Mouse (Mus musculus) heart, postnatal 14 days (tissue): ENCODE data around the gene Vpreb2. TPM values are rescaled to one million over a fixed set of nuclear protein-coding genes. Genes with fewer than 3 reads are reported as not detected.
"Not testable (repeated sequence)": the region's sequence is repeated elsewhere in the genome, so short reads cannot be mapped to it uniquely, and the experiment has no call there.

Experiments
- DNase-seq, 2 experiments: peaks; one replicate each; pipeline ENCODE4 v3.0.0; 2021 to 2022
- intact Hi-C: fragments of 180-260 bp; cut with DNase I; formaldehyde crosslinking; loops from one replicate; pipeline ENCODE4 v1.15.1; 2025
- long read RNA-seq, 2 experiments: library from polyadenylated mRNA; stranded (forward); transcript quantifications; one replicate each; pipeline ENCODE4 v2.0.0; 2021
- total RNA-seq, 2 experiments: library from RNA; stranded (reverse); gene quantifications; 2 replicates each; pipeline ENCODE4 v1.2.3; 2021

Vpreb2 gene
- total RNA-seq, result not detected
- long read RNA-seq, experiment 1, result 0 reads
- long read RNA-seq, experiment 2, result 0 reads

DNA sequence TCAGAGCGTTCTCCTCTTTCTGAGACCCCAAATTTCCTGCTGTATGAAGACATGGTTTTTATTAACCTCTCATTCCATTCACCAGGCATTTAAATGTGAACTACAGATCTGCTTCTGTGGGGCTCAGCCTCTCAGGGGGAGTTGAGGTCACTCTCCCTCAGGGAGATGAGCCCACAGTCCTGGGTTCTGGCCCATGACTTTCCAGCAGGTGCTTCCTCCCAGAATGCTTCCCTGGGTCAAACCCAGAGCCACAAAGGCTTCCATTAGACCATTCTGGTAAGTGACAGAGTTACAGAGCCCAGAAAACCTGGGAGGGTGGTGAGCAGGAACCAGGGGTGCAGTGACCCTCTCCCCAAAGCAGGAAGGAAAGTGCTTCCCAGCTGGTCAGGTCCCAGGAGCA is at the start of gene Vpreb2:
TSS of gene Vpreb2 (plus strand) at position 301 of the 400 bp plus-strand sequence.
- no peak for DNase-seq
- intact Hi-C loops, result no loop called here

- intact Hi-C loops, result no loop called here
- no peak for DNase-seq
These were observed 48.2 kb upstream of the Vpreb2 start for GRCm38 (mm10) chr16:17931906-17932460.

- DNase-seq, result no peak
These were observed 46.4 kb upstream of the Vpreb2 start for GRCm38 (mm10) chr16:17933594-17934444.

GRCm38 (mm10) chr16:17934445-17934910 is 45.8 kb upstream of the Vpreb2 start:
- intact Hi-C loops, result no loop called here
- no peak for DNase-seq

More at GRCm38 (mm10) chr16:17933594-17934444, 46.4 kb upstream of the Vpreb2 start:
- intact Hi-C loops, result no loop called here

GRCm38 (mm10) chr16:17936776-17937175 is 43.5 kb upstream of the Vpreb2 start:
- DNase-seq, result no peak
- intact Hi-C loops, result no loop called here

DNA sequence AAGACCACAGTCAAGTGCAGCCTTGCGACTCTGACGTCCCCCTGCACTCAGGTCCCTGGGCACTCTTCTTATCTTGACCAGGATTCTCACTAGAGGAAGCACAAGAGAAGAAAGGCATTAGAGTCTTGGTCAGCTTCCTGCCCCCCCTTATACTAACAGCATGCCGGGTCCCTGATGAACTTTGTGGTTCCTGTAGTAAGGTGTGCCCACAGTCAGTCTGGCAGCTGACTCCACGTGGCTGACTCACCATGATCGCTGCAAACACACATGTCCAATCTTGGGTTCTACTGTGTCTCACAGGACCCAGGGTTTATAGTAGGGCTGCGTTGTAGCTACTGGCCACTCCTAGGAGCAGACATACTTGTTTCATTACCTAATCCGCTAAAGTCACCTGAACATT is 42.0 kb upstream of the Vpreb2 start:
- DNase-seq, result no peak
- intact Hi-C loops, result loop anchor here (1.0 to 2.0 kb wide), 2 partner anchors 25 to 80 kb away; no protein-coding TSS in a partner anchor

- peak; percentile 58 to 71 for DNase-seq
These were observed 41.4 kb upstream of the Vpreb2 start for GRCm38 (mm10) chr16:17938821-17939220.

DNA sequence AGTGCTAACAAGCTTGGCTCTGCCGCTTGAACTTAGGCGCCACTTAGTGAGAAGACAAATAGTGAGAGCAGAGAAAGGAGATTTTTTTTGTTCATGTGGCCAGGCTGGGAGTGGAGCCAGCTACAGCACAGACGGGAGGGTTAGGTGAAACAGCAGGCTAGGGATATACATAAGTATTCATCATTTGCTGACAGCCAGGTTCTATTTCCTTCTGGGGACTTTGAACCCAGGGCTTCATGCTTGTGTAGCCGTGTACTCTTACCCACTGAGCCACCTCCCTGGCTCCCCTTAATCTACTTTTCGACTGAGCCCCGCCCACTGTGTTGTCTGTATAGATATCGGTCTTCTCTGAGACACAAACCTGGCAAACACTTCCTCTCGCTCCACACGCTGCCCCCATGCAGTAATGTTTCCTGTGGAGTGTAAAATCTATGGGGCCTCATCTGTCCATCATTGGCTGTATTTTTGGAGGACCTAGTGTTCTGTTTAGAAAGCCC is 40.9 kb upstream of the Vpreb2 start:
- intact Hi-C loops, result loop anchor here (2.0 kb wide), 1 partner anchor 27 kb away; no protein-coding TSS in a partner anchor

More at GRCm38 (mm10) chr16:17938821-17939220, 41.4 kb upstream of the Vpreb2 start:
- intact Hi-C loops, result loop anchor here (1.0 to 2.0 kb wide), 2 partner anchors 26 to 81 kb away; no protein-coding TSS in a partner anchor

GRCm38 (mm10) chr16:17943466-17943865 is 36.8 kb upstream of the Vpreb2 start:
- intact Hi-C loops, result no loop called here

More for the DNA sequence above, 40.9 kb upstream of the Vpreb2 start:
- no peak for DNase-seq

DNA sequence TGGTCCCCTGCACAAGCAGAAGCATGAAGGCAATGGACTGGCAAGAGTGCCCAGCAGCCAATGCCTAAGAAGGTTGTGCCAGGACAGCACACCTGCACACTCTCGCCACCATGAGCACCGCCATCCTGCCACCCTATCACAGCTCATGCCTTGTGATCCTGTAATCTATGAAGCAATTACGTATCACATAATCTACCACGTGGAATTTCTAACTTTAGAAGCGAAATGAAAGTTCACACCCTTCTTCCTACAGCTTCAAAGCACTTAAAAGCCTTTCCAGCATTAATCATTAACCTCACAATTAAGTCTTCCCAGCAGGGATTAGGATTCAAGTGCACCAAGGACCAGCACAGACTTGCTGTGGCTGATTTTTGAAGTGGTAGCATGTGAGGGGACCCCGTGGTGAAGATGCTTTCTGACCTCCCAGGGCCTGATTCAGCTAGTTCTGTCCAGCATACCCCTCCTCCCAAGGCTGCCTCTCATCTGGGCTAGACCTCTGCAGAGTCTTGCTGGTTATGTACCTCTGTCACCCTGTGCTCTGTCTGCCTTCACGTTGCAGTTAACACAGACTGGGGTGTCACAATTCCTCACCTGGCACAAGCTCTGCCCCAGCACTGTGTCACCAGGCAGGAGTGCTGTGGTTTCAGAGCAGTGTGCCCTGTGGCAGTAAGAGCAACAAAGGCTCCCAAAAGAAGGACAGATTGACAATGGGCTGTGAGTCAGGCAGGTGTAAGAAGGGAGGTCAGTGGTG is 35.0 kb upstream of the Vpreb2 start:
- intact Hi-C loops, result no loop called here

More at GRCm38 (mm10) chr16:17943466-17943865, 36.8 kb upstream of the Vpreb2 start:
- no peak for DNase-seq

GRCm38 (mm10) chr16:17949421-17949877 is 30.8 kb upstream of the Vpreb2 start:
- intact Hi-C loops, result no loop called here
- DNase-seq, result no peak

More for the DNA sequence above, 35.0 kb upstream of the Vpreb2 start:
- DNase-seq, result no peak

DNA sequence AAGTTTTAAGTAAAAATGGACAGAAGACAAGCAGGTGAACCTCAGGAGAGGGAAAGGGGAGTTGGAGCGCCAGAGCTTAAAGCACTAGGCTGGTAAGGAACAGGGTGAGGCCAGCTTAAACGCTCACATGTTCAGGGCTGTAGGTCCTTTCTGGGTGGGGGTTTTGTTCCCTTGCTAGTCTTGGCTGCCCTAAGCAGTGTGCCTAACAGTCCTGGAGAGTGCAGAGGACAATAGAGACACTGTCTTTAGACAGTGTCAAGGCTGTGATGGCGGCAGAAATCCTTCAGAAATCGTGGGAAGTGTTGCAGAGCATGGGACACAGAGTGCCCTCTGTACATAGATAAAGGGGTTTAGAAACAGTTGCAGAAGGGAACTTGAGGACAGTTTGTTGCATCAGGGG is 30.2 kb upstream of the Vpreb2 start:
- no peak for DNase-seq
- intact Hi-C loops, result no loop called here

DNA sequence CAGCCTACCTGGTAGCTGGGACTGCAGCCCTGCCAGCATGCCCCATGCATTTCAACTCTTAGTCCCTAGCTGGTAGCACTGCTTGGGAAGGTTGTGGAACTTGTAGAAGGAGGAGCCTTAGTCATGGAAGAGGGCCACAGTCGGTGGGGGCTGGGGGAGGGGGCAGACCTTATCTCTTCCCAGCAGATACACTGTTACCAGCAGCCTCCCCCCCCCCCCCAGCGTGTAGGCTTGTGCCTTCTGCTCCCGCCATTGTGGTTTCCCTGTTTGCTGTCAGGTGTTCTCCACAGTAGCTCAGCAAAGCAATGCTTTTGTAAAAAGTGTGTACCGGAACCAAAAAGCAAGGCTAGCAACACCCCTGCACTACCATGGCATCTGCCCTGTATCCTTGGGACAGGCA is 28.6 kb upstream of the Vpreb2 start:
- no peak for DNase-seq
- intact Hi-C loops, result no loop called here

- intact Hi-C loops, DNase-seq: not testable (repeated sequence)
These were observed 24.1 kb upstream of the Vpreb2 start for GRCm38 (mm10) chr16:17956052-17956638.

DNA sequence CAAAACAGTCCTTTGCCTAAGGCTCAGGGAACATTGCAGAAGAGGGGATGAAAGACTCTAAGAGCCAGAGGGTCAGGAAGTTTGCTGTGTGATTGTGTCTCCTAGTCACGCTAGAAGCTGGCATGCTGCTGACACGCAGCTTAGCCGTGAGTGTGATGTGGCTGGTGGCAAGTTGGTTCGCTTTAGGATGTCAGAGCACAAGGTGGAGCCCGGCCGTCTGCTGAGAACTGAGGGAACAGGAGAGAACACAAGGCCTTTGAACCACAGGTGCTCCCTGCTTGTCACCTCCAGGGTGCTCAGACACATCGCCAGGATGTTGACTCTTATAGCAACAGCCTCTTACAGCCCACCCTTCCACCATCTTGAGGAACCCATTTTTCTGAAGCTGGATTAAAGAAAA is 18.1 kb upstream of the Vpreb2 start:
- DNase-seq, result no peak
- intact Hi-C loops, result no loop called here

DNA sequence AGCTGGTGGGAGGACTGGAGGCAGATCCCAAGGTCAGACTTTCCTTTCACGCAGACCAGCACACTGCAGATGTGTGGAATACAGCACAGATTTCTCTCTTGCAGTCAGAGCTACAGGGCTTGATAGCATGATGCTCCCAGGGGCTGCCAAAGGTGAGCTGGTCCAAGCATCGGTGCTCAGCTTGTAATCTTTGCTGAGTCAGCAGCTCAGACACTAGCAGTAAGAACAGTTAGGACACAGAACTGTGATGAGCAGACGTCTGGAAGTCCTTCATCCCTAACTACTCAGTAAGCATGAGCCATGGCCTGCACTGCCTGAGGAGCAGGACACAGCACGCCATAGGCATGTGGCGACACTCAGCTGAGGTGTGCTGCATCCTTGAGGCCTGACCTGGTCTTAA is 8.4 kb upstream of the Vpreb2 start:
- intact Hi-C loops, result no loop called here
- no peak for DNase-seq

DNA sequence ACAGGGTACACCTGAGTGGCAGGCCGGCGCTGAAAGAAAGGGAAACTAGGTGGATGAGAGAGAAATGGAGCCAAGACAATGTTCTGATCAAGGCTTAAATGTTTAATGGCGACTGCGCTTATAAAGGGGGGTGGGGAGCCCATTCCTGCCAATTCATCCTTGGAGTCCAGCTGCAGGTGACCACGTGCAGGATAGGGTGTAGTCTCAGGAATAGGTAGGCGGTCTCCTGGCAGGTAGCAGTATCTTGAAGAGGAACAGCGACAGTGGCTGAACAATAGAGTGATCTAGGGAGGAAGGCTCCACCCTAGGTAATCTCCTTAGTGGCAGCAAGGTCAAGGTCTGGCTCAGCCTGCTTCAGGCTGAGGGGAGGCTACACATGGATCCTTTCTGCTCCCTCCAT is 2.4 kb upstream of the Vpreb2 start:
- DNase-seq, intact Hi-C loops: not testable (repeated sequence)

DNA sequence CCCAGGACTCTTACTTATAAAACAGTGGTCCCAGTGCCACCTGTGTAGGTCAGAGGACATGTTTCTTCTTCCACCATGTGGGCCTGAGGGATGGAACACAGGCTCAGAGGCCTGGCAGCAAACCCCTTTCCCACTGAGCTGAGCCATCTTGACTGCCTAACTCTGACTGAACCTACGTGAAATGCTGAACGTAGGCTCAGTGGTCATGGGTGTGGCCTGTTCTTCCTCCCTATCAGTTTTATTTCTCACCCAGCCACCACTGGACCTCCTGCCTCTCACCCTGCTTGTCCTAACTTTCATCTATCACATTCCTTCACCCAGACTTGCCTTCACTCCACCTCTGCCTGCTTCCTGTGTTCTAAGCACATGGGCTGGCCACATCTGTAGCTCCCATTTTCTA is 3.0 kb downstream of the Vpreb2 start:
- DNase-seq, result no peak
- intact Hi-C loops, result no loop called here

DNA sequence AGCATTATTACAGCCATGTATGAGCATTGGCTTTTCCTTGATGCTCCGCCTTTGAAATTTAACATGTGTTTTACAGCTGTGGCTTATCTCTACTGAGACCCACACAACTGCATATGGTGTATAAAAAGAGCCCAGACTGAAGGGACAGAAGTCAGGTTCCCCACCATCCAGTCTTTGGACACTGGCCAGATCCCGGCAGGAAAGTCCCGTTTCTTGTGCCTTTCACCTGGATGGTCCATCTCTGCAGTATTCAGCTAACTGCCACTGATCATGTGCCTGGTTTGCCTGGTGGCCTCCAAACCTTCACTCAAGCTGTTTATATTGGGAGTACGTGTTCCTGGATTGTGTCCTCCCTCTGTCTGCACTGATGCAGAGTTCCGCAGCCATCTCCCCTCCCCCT is 4.0 kb downstream of the Vpreb2 start:
- intact Hi-C loops, result no loop called here
- DNase-seq, result no peak

- intact Hi-C loops, result loop anchor here (5.0 kb wide), 2 partner anchors 58 to 73 kb away; partner anchors contain the start of genes Ess2 and Slc25a1
- DNase-seq, result no peak
These were observed 4.8 kb downstream of the Vpreb2 start for GRCm38 (mm10) chr16:17985078-17985477.
